Mouse (Mus musculus): ENCODE measurements around the gene Maneal.
A peak's percentile ranks its signal among the peaks of the same experiment; 100 is the strongest.

The Maneal gene

DNA sequence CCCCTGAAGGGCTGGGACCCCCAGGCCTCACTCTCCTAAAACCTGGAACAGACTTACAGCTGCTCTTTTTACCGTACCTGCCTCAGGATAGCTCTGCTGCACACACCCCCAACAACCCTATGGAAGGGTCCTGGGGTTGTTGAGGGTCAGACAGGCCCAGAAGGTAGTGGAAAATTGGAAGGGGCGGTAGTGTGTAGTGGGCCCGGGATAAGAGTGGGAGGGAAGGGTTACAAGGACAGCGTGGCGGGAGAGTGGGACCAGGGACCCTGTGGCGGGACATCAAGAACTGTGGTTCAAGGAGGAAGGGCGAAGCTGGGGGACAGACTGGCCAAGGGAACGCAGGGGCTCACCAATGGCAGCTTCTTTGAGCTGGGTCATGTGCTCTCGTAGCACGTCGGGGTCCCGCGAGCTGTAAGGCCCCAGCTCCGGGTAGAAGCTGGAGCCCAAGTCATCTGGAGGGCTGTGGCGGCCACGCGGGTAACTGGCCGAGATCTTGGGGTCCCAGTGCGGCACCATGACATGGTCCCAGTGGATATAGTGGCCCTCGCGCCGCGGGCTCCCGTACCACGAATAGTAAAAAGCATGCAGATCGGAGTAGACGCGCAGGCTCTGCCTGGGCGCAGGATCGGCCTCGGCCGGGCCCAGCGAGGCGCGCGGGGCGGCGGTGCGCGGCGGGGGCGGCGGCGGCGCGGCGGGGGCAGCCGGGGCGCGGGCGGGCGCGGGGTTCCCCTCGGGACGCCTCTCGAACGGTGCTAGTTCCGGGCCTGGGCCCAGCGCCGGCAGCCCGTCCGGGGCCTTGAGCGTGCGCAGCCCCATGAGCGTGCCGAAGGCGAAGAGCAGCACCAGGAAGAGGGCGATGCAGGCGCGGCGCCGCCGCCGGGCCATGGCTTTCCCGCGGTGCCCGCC is at the start of gene Maneal:
Maneal (minus strand) TSS at position 889 of the 906 bp plus-strand sequence.
- no peak for DNase-seq

DNA sequence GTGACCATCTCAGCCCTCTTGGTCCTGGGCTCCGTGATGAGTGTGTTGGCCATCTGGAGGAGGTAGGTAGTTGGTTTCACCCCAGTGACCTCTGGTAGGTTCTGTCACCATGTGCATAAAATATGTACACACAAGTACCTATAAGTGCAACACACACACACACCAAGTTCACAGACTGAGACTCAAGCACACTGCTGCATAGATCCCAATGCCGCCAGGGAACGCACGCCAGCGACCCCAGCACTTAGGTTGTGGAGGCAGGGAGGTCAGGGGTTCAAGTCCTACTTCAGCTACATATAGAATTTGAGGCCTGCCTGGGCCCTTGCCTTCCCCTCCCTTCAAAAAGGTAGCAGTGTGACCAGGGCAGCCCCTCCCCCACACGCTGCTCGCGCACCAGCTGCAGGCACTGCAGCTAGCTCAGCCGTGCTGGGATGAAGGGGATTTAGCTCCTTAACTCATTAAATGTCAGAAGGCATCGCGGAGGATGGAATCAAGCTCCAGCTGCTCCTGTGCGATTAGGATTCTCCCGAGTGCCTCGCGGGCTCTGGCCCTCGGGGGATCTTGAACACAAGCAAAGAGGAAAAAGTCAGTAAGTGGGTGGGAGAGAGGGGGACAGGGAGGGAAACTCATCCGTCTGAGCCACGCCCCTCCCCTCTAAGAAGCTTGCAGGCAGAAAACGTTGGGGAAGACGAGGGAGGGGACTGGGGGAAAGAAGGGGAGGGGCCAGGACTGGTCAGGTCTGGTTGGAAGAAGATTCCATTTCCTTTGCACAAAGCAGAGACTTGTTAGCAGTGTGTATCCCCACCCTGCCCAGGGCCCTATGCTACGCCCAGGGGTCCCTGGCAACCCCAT is 44.2 kb upstream of the Maneal start:
- no peak for DNase-seq

DNA sequence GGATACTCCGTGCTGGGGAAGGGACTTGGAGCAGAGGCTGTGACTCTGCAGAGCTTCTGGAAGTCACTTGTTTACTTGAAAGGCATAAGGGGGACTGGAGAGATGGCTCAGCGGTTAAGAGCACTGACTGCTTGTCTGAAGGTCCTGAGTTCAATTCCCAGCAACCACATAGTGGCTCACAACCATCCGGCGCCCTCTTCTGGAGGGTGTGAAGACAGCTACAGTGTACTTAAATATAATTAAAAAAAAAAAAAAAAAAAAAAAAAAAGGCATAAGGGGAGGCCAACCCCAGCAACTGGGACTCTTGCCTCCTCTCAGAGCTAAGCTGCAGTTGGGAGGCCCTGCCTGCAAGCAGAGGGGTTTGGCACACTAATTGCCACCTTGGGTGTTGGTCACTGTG is 43.4 kb upstream of the Maneal start:
- no peak for DNase-seq

DNA sequence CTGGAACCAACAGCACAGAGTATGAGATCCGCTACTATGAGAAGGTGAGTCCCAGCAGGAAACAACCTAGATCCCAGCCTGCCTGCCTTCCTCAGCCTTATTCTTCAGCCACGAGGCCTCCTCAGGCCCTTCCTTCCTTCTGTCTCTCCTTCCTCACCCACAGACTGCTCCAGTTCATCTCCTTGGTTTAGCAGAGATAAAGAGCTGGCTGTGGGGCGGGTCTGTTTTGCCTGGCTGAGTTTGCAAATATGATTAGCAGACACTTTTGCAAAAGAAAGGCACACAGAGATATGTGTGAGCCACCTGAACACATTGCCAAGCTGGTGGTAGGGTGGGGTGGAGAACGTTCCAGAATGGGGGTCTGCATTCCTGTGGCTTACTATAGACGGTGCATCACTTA is 37.9 kb upstream of the Maneal start:
- DNase-seq = no peak

DNA sequence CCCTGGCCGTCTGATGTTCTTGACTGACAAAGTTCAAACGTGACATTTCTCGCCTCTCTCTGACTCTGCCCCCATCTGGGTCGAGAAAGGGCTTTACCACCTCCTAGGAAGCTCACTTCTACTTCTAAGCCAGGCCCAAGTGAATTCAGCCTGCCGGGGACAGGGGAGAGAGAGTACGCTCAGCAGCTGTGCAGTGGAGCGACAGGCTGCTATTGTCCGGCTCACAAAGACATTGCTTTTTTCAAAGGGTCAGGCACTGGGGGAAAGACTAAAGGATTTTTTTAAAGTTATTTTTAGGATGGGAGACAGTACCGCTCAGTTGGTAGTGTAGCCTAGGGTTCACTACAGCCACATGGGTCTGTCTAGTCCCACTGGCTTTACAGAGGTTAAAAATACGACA is 36.5 kb upstream of the Maneal start:
- DNase-seq = no peak

DNA sequence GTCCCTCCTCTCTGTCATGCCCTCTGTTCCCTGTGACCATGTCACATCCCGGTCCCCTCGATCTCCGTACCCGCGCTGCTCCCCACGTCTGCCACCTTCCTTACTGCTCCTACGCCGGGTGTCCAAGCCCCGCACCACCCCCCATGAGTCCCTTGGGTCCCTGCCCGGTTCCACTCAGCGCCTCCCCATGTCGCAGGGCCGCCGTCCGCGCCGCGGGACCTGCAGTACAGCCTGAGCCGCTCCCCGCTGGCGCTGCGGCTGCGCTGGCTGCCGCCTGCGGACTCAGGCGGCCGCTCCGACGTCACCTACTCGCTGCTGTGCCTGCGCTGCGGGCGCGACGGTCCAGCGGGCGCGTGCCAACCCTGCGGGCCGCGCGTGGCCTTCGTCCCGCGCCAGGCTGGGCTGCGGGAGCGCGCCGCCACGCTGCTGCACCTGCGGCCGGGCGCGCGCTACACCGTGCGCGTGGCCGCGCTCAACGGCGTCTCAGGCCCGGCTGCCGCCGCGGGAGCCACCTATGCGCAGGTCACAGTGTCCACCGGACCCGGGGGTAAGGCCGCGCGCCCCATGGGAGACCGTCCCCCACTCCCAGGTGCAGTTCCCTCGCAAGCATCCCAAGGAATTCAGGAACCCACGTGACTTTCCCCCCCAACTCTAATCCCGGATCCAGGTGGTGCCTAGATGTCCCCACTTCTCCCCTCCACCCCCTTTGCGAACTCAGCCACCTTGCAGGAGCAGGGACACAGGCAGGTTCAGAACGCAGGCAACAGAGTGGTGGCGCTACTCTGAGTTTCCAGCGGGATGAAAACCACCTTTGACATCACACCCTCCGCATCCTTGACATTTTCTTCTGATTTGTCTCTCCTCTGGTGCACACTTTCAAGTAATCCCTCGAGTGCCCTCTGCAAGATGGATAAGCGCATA is 32.8 kb upstream of the Maneal start:
- no peak for DNase-seq

DNA sequence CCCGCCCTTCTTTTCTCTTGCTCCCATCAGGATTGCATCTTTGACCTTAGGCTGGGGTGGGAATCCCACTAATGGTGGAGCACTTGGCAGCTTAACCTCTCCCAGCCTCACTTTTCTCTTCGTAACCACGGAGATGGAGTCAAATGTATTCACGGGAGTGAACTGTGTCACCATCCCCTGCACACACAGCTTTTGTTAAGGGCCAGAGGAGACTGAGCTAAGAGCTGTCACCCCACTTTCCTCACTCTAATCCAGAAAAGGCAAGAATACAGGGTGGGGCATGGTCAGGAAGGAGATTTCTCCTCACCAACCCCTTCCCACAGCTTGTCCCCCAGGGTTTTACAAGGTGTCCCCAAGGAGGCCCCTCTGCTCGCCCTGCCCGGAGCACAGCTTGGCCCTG is 31.8 kb upstream of the Maneal start:
- DNase-seq = no peak

DNA sequence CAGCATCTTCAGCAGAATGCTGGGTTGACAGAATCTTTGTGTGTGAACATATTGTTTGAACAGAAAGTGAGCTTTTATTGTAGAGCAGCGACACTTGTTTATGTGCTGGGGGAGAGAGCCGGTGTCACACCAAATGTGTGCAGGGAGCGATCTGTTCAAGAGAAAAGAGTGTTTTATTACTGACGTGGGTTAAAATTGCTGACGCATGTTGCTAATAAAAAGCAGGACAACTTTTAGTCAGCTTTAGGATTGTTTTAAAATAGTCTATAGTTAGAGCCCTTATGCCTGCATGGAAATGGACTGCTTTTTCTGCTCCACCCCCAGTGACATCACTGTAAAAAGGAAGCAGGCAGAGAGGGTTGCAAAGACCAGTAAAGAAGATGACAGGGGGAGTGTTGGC is 28.9 kb upstream of the Maneal start:
- no peak for DNase-seq

DNA sequence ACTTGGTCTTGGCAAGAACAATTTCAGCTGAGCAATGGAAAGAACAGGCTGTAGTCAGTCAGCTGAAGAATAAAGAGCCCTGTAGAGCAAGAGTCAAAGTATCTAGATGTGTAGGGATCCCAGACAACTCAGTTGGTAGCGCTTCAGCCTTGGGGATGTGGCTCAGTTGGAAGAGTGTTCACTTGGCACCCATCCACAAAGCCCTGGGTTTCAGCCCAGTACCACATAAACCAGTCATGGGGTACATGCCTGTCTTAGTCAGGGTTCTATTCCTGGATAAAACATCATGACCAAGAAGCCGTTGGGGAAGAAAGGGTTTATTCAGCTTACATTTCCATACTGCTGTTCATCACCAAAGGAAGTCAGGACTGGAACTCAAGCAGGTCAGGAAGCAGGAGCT is 28.0 kb upstream of the Maneal start:
- DNase-seq = no peak

DNA sequence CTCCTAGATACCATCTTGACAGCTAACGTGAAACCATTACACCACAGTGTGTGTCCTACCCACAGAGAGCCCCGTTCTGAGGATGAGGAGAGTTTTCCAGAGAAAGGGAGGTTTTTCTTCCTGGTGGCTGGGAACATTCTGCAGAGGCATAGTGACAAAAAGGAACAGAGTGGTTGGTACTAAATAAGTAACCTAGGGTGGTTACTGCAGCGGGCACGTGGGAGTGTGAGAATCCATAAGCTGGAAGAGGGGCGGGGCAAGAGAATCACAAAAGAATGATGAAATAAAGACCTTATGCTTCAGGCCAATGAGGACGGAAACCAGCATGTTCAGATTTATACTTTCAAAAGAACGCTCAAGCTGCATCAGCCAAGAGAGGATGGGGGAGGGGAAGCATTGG is 26.7 kb upstream of the Maneal start:
- DNase-seq = no peak

DNA sequence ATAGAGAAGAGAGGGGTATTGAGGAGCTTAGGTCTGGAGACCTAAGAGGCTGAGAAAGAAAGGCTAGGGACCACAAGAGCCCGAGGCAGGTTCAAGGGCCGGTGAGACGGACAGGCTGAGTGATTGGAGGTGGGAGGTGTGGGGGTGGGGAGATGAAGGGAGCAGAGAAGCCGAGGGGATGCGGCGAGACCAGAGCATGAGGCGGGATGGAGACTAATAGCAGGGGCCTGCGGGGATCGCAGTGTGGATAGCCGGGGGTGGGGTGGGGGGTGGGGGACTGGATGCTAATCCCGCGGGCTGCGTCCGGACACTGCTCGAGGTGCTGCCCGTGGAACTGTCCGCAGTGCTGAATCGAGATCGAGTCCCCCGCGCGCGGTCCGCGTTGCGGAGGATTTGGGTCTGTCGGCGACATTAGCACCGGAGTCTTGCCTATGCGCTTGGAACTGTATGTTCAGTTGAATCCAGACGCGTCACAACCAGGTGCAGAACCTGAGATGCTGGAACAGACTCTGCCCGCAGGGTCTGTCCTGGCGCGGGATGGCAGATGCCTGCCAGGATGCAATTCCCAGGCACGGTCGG is 20.3 kb upstream of the Maneal start:
- DNase-seq = peak; percentile 38

DNA sequence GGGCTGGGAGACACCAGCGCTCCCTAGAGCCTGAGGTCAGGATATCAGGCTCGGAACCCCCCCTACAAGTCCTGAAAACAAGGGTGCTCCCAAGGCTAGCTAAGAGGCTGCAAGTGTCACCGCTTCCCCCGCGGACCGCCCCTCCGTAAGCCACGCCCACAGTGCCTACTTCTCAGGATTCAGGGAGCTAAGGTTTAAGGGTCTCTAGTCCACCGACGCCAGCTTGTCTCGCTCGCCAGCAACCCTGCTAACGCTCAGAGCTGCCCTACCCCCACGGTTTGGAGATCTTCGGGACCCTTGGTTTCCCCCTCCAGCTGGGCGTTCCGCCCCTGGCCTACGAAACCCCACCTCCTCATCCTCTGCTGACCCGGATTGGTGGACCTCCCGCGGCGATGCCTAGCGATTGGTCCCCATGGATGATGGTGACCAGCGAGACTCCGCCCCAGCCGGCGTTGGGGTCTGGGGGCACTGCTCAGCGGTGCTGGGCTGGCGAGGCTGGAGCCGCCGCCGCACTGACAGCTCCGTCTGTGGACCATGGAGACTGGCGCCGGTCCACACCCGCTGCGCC is 19.5 kb upstream of the Maneal start:
- no peak for DNase-seq

DNA sequence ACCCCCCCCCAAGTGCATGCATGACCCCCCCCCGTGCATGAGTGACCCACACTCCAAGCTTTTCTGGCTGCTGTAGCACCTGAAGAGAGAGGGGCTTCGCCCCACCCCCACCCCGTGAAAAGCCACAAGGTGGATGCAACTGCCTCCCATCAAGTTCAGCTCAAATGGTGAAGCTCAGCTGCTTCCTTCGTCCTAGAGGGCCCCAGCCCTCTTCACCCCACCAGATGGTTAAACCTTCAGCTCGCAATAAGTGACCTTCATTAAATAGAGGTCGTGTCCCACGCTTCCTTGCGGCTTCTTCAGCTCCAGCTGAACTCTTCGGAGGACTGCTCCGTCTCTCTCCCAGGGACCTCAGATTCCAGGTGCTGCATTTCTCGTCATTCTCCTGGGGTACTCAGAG is 18.6 kb upstream of the Maneal start, which contains the start of gene Epha10:
Epha10 (plus strand) TSS at position 301 of the 400 bp plus-strand sequence.
- DNase-seq = no peak

DNA sequence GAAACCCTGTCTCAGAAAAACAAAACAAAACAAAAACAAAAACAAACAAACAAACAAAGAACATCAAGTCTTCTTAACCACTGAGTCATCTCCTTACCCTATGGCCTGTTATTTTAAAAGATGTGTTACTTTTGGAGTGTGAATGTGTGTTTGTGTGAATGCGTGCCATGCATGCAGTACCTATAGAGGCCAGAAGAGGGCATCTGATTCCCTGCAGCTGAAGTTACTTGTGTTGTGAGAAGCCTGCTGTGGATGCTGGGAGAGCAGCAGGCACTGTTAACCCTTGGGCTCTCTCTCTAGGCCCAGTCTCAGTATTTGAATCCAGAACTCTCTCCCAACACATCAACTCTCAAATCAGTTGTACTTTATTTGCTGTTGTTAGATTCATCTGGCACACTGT is 10.7 kb upstream of the Maneal start:
- DNase-seq = no peak

DNA sequence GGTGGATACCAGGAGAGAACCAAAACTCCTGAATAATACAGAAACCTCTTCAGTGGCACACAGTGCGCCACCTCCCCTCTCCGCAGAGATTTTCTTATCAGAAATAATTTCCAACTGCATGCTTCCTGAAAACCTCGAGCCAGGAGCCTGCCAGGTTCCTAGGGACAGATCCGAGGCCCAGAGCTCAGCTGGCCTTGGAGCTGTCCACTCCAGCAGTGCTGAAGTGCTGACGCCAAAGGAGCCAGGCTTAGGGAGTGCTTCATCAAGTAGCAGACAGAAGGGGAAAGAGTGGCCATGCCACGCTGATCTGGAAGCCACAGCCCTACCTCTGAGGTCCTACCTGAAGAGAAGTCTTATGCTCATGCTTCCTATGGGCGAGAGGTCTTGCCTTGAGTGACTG is 1.5 kb downstream of the Maneal start:
- DNase-seq = peak; percentile 80

DNA sequence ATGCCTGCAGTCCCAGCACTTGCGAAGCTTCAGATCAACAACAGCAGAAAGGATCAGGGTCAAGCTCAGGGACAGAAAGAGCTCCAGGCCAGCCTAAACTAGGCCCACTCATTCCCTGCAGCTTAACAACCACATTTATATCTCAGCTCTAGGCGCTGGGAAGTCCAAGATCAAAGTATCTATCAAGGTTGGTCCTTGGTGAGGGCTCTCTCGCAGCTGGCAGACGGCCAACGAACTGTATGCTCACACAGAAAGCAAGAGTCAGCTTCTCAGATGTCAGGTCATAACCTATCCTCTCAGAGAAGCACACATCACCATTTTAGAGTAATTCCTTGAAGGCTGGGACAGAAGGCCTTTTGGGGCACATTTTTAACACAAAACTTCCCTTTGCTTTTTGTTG is 3.6 kb downstream of the Maneal start:
- DNase-seq = no peak

DNA sequence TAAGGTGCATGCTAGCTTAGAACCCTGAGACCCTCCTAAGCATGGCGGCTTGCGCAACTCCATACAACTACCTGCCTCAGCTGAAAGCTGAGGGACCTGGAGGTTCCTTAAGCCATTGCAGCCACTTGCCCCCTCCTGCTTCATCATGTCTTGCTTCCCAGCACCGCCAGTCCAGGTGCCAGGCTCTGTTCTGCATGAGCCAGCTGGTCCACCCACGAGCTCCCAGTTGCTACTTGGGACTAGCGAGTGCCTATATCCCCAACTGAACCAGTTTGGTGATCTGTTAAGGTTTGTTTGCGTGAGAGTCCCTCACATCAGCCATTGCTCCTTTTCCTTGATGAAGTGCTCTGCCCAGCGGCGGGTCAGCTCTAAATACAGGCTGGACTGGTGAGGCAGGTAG is 5.7 kb downstream of the Maneal start:
- DNase-seq = no peak

DNA sequence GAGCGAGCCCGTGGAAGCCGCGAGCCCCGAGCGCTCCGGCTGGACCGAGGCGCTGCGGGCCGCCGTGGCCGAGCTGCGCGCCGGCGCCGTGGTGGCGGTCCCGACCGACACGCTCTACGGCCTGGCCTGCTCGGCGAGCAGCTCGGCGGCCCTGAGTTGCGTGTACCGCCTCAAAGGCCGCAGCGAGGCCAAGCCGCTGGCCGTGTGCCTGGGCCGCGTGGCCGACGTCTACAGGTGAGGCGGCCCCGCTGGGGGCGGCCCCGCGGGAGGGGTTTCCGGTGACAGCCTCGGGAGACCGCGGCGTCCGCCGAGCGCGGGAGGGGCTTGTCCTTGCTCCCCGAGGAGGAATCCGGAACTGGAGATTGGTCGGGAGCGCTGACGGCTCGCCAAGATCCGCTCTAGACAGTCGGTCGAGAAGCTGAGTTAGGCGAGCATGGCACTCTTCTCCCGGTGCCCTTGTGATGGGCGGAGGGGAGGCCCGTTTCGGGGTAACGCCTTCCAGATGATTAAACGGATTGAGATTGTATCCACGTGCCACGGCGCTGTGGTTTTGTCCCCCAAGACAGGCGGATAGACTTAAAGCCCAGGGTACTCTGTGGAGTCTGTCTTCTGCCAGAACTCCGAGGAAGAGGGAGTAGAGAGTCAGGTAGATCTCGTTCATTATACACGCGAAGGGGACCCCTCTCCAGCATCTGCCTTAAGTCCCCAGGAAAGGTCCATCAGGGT is 10.9 kb downstream of the Maneal start, which contains the start of gene 1110065P20Rik:
1110065P20Rik (minus strand) TSS at position 264 of the 726 bp plus-strand sequence.
- peak; percentile 76 for DNase-seq

DNA sequence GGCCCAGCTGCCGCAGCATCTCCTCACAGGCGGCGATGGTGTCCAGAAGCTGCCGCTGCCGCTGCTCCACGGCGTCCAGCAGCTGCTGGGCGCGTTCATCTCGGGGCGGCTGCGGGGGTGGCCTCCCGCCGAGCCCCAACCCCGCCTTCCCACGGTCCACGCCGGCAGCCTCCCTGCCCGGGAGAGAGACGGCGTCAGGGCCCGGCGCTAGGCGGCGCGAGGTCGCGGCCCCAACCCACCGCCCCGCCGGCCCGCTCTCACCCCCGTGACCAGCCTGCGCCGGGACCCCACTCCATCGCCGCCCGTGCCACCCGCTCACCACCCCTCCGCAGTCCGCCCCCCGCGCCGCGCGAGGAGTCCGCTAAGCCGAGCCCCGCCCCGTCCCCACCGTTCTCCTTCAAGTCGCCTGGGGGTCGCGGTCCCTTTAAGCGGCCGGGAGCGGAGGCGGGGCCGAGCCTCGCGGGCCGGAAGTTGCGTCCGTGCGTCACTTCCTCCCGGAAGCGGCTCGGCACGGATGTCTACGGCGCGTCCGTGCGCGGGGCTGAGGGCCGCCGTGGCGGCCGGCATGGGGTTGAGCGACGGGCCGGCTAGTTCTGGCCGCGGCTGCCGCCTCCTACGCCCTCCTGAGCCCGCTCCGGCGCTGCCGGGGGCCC is 11.6 kb downstream of the Maneal start, which contains the start of gene Yrdc:
Yrdc (plus strand) TSS at position 419 of the 653 bp plus-strand sequence.
- peak; percentile 96 for DNase-seq

DNA sequence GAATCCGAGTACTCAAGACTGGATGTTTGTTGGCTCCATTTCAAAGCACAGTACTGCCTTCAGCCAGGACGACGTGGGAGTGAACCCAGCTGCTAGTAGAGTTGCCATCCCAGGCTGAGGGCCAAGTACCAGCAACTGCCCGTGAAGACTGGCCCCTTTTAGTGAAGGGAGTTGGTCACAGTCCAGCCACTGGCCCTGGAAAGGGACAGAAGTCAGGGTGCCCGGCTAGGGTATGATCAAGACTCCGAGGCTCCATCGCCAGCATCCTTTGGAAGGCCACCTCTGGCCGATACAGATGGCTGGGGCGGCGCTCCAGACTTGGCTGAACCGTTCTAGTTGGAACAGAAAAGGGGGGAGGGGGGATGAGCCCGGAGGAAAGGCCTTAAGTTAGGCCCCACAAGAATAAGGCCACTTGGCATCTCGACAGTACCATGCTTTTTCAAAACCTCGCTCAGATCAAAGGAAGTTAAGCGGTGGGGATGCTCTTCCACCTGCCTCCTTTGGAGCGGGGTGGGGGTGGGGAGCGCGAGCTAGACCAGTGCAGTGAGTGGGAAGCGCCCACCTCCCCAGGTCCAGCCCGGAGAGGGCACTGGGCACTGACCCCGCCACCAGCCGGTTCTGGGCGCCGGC is 12.2 kb downstream of the Maneal start:
- DNase-seq = peak; percentile 42
